Mouse (Mus musculus): ENCODE data around the gene Slc9a9.

DNA sequence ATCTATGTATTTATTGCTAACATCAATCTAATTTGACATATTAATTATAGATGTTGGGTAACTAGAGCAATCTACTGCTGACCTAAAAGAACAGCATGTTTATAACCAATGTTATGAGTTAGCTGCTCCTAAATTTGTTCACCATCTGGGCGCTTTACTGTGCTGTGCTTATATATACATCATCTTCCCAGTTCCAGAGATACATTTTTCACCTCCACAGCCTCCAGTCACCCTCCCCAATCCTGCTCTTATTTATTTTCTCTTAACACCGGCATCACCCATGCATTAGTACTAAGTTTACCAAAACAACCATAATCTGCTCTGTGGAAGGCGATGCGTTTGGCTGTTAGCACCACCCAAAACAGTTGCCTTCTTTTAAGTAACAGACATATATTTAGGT is 391.0 kb downstream of the Slc9a9 start:
- no peak for TF ChIP-seq CTCF (IDR thresholded peaks at IDR 0.05; ENCODE audit: insufficient read depth, low read length)
- TF ChIP-seq POLR2A (IDR thresholded peaks at IDR 0.05; ENCODE audit: borderline replicate concordance, extremely low read depth, low read depth, low read length) = no peak
